Mouse (Mus musculus): ENCODE measurements around the gene Sorcs1.
A peak's percentile ranks its signal among the peaks of the same experiment; 100 is the strongest.

The Sorcs1 gene

DNA sequence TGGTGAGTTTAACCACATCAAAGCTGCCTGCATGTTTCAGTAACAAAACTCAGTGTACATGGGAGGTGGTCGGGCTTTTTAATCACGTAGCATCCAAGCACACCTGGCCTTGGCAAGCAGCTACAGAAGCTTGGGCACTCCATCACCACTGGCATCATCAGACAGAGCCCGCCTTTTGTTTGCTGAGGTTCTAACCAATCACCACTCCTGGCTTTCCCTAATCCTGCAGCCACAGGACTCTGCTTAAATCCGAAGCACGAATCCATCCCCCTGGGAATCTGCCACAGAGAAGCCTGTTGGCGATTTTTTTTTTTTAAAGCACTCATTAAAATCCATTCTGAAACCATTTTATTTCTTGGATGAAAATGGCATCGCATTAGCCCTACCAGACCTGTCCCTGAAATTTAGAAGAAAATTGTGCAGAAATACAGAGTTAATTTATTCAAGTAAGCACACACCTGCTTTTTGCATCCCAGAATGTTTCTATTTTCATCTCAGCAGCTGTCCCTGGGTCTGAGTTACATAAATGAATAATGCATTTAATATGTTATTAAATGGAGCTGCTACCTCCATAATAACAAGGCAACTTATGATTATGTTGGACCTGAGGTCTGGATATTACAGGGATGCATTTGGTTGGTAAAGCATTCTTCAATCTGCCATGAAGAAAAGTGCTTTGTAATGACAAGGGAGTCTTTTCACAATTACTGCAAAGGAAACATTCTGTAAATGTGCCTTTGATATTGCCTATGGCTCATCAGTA lies 463.8 kb downstream of the Sorcs1 start:
- DNase-seq (ENCODE audit: low spot score), result peak; percentile 15

DNA sequence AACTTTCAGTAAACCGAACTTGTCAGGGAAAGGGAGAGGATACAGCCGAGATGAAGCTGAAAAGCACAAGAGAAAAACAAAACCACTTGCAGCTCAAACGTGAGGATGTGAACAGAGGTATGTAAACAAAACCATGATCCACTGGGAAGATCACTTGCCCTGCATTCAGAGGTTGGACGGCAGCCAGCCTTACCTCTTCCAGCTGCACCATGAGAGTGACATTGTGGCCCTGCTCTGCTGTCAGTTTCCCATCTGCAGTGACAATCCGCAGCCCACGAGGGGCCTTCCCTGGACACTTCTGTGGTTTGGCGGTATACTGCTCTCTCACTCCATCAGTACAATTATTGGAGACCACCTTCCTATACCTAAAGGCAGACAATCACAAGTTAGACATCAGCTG lies 468.0 kb downstream of the Sorcs1 start:
- no peak for DNase-seq (ENCODE audit: low spot score)

DNA sequence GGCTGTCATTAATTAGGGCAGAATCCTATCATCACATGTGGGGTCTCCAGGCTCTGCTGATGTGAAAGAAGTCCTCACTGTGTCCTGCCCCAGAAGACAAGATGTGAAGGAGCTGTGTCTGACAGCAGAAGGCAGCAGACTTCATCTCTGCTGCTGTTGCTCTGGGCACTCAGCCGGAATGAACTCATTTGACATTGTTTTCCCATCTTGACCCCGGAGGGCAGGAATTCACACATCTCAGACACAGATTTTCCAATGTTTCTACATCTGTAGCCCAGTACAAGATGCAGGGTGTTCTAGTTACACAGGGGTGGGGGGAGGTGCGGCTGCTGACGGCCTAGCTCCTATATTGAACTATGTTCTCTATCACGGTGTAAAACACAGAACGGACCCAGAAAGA lies 474.1 kb downstream of the Sorcs1 start:
- DNase-seq (ENCODE audit: low spot score), result peak; percentile 74

DNA sequence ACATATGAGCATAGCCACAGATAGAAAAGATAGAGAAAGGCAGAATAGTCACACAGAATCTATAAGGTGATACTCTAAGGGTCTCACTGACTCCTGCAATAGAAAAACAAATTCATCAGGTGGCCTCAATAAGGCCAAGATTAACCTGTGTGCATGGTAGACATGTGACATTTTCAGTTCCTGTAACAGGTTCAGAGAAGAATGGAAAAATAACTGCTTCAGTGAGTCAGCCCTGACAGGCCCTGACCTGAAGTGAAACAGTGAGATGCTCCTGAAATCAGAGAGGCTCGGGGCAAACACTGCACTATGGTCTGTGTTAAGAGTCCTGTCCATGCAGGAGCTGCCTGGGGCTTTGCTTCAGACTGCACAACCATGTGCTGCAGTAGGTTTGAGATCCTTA lies 481.9 kb downstream of the Sorcs1 start:
- DNase-seq (ENCODE audit: low spot score), result no peak

DNA sequence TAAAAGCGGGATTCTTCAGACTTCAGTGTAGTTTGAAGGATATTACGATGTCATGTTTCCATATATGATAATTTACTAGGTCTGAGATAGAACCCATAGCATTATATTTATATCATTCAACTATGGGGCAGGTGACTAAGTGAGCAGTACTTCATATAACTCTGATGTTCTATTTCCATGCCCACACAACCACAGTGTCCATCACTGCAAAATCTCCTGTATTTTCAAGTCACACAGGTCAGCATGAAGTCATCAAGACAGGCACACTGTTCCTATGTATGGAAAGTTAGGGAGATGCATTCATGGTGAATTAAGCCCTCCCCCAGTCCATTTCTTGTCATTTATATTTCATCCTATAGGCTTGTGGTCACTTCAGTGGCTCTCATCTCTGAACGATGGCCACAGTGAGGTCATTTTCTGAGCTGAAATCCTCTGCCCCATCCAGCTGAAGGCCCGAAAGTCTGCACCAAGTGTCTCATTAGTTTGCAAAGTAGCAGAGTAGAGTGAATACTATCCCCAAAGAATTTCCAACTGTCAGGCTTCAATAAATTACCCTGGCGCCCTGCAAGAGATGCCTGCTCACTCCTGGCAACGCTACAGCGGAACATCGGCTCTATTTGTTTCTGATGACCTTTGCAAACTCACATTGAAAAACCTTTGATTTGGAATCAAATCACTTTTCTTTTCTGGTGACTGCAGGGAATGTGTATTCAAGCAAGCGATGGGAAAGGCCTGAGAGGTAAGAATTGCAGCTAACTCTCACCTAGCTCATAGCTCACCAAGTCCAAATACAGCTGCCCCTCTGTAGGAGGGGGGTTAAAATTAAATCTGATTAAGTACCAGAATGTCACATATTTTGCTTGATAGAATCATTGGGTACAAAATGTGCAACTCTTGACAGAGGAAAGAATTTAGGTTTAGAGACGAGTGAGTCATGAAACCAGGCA lies 492.4 kb downstream of the Sorcs1 start:
- no peak for DNase-seq (ENCODE audit: low spot score)

DNA sequence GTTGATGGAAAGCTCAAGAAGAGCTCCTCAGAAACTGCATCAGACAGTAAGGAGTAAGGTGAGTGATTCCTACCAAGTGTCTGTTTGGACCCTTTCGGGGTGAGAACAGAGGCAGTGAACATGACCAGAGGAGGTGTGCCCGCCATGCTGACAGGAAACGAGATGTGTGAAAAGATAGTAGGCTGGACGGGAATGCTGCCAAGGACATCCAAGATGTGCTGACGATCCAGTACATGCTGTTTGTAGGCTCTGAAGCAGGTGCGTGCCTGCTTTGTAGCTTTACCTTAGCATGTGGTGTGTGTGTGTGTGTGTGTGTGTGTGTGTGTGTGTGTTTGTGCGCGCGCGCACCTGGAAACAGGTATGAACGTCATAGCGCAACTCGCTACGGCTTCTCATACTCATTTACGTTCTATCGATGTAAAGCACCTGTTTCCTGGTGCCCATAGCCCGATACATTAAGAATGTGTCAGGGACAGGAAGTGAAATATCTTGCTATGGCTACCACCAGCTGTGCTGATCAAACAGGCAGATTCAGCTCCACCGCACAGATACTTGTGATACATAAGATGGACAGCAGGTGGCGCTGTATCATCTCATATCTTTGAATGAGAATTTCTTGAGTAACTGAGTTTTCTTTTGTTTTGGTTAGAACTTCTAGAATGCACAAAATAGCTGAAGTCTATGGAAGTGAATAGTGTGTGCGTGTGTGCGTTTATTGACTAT lies 493.4 kb downstream of the Sorcs1 start:
- DNase-seq (ENCODE audit: low spot score), result peak; percentile 82

DNA sequence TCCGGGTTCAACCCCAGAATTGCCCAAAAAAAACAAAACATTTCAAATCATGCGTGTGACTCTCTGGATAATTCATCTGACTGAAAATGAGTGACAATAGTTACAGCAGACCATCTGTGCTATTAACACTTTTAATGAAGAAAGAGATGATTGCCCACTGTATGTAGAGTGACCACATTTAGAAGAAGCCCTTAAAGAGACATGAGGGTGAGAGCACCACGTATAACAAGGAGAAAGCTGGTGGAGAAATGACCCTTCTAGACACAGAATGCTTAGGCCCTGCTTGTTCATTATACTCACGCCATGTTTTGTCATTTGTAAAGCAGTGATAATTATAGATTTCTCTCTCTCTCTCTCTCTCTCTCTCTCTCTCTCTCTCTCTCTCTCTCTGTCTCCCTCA lies 499.6 kb downstream of the Sorcs1 start:
- no peak for DNase-seq (ENCODE audit: low spot score)

DNA sequence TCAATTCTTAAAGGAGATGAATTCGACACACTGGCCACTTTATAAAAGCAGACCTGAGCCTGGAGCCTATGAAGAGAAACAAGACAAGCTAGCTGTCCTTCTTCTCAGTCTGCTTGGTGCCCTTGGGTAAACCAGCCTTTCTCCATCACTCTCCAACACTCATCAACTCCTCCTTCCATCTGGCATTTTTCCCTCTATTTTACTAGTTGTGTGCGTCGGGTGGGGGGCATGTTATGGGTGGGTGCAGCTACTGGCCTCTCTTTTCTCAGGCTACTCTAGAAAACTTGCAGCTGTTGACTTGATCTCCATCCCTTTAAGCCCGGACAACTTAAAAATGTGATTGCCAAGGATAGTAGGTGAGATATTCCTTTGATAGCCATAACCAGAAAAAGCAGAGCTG lies 500.3 kb downstream of the Sorcs1 start:
- DNase-seq (ENCODE audit: low spot score), result no peak

DNA sequence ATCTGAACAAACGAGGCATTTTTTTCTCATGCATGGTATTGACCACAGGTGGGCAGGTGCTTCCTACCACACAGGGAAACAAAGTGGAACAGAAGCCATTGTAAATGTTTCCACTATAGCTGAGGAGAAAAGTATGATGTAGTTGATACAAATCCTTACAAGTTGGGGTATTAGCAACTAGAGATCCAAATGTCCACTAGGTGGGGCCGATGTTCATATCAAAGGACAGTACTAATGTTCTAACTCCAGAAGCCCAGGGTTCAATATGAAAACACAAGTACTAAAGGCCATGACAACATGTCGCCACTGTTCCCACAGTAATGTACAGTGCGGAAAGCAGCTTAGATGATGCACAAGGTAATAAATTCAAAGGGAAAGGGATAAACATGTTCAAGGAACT lies 506.6 kb downstream of the Sorcs1 start:
- peak; percentile 62 for DNase-seq (ENCODE audit: low spot score)

DNA sequence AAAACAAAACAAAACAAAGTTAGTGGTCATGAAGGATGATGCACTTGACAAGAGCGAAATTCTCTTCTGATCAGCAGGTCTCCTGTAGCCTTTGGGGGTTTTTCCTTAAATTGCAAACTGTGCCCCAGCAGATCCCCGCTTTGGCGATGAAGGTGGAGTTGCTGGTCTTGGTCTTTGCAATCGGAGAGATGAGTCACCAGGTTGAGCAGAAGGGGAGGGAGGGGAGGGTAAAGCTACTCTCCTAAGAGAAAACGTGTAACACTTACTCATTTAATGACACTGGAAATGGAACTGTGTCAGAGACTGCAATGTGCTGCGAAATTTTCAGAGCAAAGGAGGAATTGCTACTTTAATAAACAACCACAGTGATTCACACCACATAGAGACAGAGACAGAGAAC lies 527.3 kb downstream of the Sorcs1 start:
- no peak for DNase-seq (ENCODE audit: low spot score)

DNA sequence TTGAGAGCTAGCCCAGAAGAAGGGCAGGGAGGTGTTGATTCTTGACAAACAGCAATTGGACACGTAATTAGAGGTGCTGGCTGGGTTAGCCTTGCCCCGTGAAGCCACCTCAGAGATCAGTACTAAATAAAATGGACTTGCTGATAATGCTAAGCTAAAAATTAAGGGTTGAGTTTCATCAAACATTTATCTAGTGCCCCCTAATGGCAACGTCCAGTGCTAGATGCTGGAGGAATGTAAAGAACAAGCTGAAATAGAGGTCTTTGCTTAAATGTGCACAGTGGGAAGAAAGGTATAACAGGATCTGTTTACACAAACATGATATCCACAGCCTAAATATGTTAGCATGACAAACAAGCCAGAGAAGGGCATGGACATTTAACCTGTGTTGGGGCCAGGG lies 532.5 kb downstream of the Sorcs1 start:
- peak; percentile 58 for DNase-seq (ENCODE audit: low spot score)

DNA sequence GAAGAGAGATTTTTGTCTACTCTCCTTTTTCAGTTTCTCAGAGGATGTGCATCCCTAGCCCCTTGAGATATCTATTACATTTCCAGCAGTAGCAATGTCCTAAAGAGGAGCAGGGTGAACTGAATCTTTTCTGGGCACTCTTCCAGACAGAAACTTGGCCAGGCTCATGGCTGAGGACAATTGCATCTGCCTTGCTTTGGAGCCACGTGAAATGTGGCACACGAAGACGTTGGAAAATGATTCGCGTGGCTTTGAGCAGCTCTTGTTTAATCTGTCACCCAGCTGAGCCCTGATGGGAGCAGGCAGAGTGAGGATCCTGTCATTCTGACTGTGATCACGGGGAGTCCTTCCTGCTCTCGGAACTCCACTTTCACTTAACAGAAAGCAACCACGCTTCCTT lies 536.6 kb downstream of the Sorcs1 start:
- DNase-seq (ENCODE audit: low spot score), result no peak

DNA sequence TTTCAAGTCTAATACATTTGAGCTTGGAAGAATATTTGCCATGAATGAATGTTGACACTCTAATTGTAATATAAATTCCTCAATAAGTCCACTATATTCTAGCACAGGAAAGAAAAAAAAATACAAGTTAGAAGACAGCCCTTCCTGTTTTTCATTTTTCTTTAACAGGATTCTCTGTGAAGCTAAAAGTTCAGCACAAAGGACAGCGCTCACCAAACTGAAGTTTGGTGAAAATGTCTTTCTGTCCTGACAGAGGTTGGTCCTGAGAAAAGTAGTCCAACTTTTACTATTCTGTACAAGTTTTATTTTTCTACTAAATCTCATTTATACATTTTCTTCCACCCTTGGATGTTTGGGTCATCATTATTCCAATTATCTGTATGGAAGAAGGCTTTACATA lies 543.8 kb downstream of the Sorcs1 start:
- peak; percentile 41 for DNase-seq (ENCODE audit: low spot score)

DNA sequence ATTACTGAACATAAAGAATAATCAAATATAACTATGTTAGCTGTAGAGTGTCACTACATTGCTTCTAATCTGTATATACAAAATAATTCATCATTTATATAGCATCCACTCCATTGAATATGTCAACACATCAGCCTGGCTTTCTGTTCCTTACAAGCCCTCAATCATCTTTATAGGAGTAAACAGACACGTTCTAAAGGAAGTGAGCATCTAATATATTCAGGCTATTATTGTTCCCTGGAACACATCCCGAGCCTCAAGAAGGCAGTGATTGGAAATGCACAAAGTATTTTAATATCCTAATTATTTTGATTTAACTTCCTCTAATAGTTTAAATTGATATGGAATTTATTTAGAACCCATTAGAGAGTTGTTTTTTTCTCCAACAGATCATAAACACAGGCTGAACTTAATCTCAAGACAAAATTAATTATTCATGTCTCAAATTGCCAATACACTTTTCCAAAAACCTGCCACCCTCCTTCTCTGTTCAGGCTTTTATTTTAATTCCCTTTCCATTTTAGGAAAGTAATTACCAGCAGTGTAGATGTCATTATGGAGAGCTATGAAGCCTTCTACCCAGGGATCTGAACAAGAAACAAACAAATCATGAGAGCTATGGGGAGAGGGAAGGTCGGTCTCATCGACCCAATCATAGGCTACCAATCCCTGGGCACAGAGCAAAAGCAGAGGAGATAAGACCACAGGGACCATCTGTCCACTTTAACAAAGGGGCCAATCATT lies 572.4 kb downstream of the Sorcs1 start:
- DNase-seq (ENCODE audit: low spot score), result no peak
